Mouse (Mus musculus) left cerebral cortex, postnatal 25 days (tissue): ENCODE measurements at regions not wholly inside any gene's neighbourhood (a gene's known extent, or its start where the extent isn't known, plus 50 kb on each side); places are given as distances from the start of the nearest gene placed in this dataset.
A peak's percentile ranks its signal among the peaks of the same experiment; 100 is the strongest.

Experiments used
- DNase-seq, 2 experiments: peaks; one replicate each; pipeline ENCODE4 v3.0.0; 2022; ENCODE audit warnings: low spot score in 2 of 2, mixed read lengths in 1 of 2
- intact Hi-C: fragments of 180-260 bp; cut with DNase I; formaldehyde crosslinking; loops from one replicate; pipeline ENCODE4 v1.15.1; 2025

DNA sequence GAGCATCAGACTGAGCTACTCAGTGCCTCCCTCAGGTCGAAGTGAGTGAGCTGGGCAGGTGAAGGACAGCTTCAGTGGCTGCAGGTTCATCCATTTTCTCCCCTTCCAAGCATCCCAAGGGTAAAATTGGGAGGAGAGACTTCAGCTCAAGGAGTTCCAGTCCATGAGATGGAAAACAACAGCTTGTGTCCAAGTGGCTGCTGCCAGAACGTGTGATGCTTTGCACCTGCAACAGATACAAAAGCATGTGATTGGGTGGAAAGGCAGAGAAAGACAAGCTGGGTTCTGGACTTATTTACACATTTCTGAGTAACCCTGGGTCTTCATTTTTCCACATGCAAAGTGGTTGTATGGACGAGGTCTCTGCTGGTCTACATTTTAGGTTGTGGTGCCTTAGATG lies 127.7 kb upstream of the Vangl1 start:
- intact Hi-C loops = loop anchor here (10.0 kb wide), 1 partner anchor 133 kb away; the partner anchor contains the start of gene Ngf

DNA sequence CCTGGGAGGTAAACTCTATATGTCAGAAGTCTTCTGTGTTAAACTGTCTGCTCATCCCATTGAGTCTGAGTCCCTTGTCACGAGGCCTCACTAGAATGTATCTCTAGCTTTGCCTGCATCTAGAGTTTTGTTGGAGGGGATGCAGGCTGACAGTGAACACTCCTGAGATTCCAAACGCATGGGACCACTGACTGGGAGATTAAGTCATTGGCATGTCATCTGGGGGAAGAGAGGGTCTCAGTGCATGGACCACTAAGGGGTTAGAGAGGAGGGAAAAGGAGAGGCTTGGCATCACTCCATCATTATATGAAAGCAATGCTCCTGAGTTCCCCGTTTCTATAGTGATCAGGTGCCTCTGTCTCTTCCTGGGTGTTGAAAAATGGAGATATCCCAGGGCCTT lies 114.8 kb upstream of the Vangl1 start:
- intact Hi-C loops = no loop called here
- no peak for DNase-seq

More for the DNA sequence above, 127.7 kb upstream of the Vangl1 start:
- no peak for DNase-seq

DNA sequence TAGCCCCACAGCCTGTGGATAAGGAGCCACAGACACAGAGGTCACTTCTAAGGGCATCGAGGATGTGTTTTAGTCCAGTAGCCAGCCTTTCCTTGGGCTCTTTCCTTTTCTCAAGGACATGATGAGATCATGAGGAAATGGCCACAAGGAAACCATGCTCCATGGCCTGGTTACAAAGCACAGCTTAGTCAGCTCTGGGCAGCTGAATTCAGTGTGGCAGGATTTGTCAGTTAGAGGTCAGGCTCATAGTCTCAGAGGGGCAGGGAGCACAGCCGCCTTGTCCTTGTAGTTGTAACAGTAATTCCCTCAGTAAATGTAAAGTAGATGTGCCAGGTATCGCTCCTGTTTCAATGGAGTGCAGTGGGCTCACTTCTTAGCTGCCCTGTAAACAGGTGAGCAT lies 111.7 kb upstream of the Vangl1 start:
- no peak for DNase-seq
- intact Hi-C loops = no loop called here

DNA sequence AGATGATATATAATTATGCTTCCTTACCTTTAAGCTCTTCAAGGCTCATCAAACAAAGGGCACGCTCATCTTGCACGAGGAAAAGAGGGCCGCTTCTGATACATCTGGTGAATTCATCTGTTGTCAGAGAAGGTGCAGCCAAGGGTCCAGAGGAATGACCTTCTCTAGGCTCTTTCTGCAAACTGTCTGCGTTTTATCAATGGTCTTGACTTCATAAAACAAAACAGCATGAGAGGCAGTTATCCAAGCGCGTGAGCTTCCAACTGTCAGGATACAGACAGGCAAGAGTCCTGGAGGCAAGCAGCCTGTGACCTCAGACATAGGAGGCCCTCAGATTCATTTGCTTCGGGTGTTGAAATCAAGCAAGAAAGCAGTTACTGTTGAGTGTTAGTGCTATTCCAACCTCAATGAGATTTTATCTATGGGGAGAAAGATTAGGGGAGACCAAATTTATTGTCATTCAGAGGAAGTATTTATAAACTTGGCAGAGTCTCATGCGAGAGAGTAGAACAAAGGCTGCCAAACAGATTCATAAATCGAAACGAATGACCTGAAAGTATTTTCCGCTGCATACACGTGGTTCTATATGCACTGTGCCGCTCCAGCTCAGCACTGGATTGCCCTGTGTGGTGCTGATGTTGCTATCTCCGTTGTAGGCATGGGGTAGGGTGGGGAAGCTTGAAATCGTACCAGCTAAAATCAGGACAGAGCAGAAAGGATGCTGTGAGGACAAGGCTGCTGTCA lies 107.2 kb upstream of the Vangl1 start:
- DNase-seq = peak in 1 of 2 experiments; percentile 4
- intact Hi-C loops = no loop called here

DNA sequence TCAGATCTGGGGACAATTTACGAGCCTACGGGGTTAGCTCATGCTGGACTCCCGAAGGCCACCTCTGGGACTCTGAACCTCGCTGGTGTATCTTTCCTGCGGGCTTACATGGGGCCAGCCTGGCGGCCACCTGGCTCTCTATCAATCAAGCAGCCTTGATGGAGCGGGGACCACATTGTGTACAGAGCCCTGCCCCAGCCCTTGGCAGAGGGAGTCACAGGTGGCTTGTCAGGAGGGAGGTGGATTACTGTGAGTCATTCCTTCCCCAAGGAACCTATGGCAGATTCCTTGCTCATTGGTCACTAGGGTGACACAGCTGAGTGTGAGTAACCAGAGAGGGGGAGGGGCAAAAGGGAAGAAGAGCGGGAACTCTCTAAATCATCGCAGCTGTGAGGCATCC lies 105.8 kb upstream of the Vangl1 start:
- intact Hi-C loops = no loop called here
- no peak for DNase-seq

DNA sequence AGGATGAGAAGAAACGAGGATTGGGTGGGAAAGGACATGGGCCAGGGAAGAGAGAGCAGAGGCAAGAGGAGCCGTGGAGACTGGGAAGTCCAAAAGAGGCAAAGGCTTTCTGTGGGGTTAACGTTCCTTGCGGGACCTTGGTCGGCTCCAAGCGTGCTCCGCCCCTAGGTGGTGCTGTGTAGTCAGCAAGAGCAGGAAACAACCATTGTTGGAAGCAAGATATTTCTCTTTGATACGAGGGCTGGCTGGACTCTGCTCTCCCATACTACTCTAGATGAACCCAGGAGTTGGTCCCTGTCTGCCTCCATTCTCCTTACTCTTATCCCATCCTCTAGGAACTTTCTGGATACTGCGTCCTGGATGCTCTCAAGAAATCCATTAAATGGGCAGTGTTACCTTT lies 105.3 kb upstream of the Vangl1 start:
- intact Hi-C loops = loop anchor here (1.0 to 5.0 kb wide), 2 partner anchors 382 to 493 kb away; no protein-coding TSS in a partner anchor
- DNase-seq = peak; percentile 50 to 63

DNA sequence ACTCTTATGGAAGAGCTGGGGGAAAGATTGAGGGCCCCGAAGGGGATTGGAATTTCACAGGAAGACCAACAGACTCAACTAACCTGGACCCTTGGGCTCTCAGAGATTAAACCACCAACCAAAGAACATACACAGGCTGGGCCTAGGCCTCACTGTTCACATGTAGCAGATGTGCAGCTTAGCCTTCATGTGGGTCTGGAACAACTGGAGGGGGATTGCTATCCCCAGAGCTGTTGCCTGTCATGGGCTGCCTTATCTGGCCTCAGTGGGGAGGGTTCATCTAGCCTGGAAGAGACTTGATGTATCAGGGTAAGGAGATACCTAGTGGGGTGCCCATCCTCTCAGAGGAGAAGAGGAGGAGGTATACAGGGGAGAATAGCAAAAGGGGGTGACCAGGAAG lies 103.2 kb upstream of the Vangl1 start:
- DNase-seq = no peak
- intact Hi-C loops = loop anchor here (5.0 kb wide), 1 partner anchor 495 kb away; no protein-coding TSS in a partner anchor

DNA sequence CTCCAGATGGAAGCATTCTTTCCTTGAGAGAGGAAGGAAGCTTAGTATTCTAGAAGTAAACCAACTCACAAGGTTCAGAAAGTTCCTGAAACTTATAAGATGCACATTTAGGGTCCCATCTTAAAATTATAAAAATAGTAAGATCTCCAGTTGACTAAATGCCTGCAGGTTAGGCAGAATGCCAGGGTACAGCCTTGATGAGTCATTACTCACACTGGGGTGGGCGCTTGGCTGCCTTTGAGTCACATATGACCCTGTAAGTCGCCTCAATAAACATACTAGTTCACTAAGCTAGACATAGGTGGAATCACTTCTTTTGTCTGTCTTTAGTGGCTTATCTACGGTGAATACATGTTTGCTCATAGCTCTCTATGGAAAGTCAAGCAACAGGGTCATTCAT lies 87.9 kb upstream of the Vangl1 start:
- intact Hi-C loops = no loop called here
- DNase-seq = no peak

DNA sequence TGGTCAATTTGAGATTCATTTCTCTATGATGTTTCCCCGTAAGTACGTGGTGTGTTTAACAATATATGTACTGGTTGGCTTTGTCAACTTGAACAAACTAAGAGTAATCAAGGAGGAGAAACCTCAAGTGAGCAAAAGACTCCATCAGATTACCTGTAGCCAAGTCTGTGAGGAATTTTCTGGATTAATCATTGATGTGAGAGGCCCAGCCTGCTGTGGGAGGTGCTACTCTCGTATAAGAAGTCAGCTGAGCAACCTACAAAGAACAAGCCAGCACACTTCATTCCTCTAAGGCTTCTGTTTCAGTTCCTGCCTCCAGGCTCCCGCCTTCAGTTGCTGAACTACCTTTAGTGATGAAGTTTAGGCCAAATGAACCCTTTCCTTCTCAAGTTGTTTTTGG lies 77.5 kb upstream of the Vangl1 start:
- intact Hi-C loops = no loop called here
- DNase-seq = no peak

DNA sequence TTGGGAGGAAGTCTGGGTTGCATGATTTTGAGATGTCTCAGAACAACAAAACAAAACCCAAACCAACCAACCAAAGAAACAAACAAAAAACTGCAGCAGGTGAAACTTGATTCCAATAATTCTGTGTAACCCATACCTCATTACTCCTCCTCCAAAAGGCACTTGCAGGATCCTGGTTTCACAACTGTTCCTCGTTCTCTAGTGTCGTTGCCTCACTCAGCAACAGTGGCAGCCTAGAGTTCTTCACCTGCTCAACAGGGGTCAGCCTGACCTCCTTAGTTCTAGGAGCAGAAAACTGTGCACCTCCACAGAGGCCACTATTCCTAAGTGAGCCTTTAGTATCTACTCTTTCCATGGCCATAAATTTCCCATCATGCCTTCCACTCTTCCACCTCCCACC lies 72.3 kb upstream of the Vangl1 start:
- intact Hi-C loops = no loop called here
- DNase-seq = no peak

DNA sequence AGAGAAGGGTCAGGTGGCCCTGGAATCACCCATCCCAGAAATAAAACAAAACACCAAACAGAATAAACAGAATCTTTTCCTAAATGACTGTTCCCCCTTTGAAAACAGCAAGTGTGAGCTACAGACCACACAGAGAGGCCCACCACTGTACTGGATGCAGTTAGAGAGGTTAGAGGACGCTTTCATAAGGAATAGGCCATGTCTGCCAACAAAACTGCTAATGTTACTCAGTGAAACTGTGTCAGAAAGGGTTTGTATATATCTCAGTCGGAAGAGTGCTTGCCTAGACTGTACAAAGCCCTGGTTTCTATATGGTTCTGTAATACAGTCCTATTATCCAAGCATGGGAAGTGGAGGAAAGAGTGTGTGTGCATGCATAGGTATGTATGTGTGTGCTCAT lies 71.8 kb upstream of the Vangl1 start:
- intact Hi-C loops = no loop called here
- DNase-seq = no peak

DNA sequence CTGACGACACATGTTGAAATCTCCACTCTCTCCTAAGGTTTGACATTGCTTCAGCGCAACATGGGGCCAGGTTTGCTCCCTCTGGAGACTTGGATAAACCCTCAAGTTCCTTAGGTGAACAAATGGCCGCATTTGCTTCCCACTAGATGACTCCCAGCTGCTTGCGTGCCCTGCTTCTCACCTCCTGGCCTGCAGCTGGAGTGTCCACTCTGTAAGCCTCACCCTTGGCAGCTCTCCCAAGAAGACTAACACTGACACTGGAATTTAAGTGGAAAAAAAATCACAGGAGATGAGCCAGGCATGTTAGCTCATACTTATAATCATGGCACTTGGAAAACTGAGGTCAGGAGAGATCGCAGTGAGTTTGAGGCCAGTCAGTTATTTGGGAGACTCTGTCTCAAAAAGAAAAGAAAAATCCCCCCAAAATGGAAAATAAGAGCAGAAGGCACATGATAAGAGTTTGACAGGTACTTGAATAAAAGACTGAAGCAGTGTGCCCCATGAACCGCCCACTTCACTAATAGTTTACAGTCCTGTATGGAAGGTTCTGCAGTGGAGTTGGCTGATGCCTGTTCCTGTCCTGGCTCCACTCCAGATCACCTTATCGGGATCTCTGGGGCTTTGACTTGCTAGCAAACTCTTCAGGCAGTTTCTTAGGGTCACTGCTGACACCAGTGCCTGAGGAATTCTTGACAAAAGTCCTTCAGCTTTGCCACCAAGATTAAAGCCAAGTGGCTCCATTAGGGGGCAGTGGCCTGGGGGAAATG lies 70.9 kb upstream of the Vangl1 start:
- intact Hi-C loops = no loop called here
- DNase-seq = no peak

DNA sequence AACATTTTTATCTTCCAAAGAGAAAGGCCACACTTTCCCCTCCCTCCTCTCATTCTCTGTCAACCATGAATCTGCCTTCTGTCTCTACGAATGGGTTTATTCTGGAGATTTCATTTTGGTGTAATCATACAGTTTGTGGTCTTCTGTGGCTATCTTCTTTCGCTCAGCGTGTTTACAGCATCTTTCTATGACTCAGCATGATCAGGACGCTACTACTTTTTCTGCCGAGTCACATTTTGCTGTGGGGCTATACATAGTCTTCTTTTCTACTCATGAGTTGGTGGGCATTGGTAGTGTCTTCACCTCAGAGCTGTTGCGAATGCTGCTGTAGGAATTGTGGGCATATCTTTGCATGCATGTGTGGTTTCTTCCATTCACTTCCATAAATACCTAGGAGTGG lies 66.3 kb upstream of the Vangl1 start:
- no peak for DNase-seq
- intact Hi-C loops = no loop called here

DNA sequence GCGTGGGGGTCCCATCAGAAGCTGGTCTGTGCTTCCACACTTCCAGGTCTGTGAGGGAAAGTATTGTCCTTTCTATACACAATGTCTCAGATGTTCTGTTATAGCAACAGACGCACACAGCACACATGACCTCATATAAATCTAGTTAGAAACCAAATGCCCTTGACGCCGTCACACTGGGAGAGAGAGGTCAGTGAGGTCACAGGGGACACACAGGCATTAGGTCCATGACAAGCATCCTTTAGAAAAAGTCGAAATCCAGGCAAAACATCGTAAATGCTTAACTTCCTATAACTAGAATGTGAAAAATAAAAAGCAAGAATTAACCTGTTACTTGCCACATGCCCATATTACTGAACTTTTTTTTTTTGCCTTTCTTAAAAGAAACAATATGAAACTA lies 65.8 kb upstream of the Vangl1 start:
- intact Hi-C loops = no loop called here
- no peak for DNase-seq

DNA sequence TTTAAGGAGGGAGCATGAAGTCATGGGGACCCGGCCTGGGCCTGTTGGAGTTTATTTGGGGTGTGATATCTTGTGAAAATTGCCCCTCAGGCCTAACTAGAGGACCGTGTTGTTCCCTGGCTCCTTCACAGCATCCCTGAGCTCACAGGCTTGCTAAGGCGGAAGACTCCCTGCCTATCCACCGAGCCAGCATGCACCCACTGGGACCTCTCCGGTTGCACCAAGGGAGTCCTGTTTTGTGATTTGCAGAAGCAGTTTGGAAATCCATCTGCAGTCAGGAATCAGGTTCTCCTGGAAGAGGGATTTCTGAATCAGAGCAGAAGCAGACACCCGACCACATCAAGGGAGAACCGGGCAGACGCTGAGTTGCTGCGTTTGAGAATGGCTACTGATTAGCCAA lies 61.6 kb upstream of the Vangl1 start:
- intact Hi-C loops = no loop called here
- no peak for DNase-seq

DNA sequence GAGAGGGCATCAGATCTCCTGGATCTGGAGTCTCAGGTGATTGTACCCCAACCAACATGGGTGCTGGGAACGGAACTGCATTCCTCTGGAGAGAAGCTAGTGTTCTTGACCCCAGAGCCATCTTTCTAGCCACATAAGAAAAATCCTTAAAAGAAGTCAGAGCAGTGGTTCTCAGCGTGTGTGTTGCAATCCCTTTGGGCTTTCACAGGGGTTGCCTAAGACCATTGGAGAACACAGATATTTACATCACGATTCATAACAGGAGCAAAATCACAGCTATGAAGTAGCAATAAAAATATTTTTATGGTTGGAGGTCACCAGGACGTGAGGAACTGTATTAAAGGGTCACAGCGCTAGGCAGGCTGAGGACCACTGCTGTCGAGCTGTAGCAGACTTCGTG lies 60.7 kb upstream of the Vangl1 start:
- intact Hi-C loops = no loop called here
- no peak for DNase-seq

DNA sequence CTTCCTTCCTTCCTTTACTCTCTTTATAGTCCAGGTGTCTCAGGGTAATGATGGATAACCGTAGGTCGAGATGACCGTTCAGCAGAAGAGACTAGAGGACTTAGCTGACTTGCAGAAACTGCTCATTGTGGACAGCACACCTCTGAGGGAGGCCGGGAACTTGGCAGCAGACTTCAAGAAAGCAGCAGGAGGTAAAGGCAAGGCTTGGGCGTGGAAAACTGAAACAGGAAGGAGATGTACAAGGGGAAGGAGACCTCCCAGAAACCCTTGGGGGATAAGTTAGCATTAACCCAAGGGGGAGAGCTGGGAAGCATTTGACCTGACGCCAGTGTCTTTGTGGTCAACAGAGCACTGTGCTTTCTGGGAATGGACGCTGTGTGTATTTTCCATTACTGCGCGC lies 58.8 kb upstream of the Vangl1 start:
- no peak for DNase-seq
- intact Hi-C loops = no loop called here

DNA sequence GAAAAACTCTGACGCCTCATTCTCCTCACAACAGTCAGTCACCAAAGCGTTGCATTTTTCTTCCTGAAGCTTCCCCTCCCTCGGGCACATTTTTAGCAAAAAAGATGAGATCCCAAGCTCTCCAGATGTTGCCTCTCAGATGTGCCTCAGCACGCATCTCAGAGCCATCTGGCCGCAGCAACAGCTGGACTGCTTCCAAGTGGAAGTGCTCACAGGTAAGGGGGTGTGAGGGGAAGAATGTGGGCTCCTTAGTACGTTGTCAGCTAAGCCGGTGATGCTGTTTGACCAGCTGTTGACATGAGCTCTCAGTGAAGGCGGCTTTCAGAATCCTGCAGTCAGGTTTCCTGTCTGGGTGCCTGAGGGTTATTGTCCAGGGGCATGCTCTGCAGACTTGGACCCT lies 58.2 kb upstream of the Vangl1 start:
- peak in 1 of 2 experiments; percentile 10 for DNase-seq
- intact Hi-C loops = no loop called here

DNA sequence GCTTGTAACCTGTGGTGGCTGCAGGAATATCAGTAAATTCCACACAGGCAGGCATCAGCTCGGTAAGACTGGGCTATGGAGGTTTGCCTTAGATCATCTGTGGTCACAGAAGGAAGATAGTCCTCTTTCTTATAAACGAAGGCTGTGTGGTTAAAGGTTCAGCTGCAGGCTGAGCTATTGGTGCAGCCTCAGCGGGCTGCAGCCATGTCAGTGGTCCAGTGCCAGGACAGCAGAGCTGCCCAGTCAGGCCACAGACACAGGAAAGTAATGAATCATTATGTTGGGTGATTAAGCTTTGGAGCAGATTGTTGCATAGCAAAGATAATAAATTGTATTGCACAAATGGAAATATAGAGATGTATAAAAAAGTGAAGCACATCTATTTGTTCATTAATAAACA lies 57.0 kb upstream of the Vangl1 start:
- DNase-seq = no peak
- intact Hi-C loops = no loop called here
